Mouse (Mus musculus): Measurements from ENCODE around the gene Exoc8. TPM values are rescaled to one million over a fixed set of nuclear protein-coding genes. Genes with fewer than 3 reads are reported as not detected.

Gene Exoc8
- total RNA-seq, 1 experiment, result 16.8 TPM

DNA sequence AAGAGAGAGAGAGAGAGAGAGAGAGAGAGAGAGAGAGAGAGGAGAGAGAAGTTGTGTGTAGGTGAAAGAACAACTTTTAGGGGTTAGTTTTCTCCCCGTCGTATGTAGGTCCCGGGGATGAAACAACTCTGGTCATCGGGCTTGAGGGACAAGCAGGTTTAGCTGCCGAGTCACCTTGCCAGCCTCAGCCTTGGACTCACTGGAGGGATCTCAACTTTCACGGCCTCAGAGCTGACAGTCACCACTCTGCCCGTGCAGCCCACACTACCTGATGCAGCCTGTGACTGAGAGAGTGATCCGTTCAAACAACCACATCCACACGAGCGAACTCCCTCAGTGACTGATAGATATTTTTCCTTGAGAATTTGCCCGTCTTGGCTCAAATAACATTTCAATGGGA lies 31.5 kb upstream of the Exoc8 start:
- Histone ChIP-seq H3K27ac (ENCODE audit: insufficient read depth, low read depth, low read length, poor library complexity, severe bottlenecking) (no peak overlapping the region), H3K9ac (ENCODE audit: insufficient read depth, low read depth, low read length, poor library complexity, severe bottlenecking) (no peak overlapping the region), H3K36me3 (ENCODE audit: control insufficient read depth, insufficient read depth, low read length, poor library complexity, severe bottlenecking) (peaks cover 4% of the 10 kb centered on the region; the same call in 1 of the 2 replicates), H3K4me3 (ENCODE audit: insufficient read depth in 1 of 2, low read depth in 1 of 2, low read length in 2 of 2, poor library complexity in 1 of 2, severe bottlenecking in 1 of 2) (no peak overlapping the region), H3K9me3 (ENCODE audit: control insufficient read depth, insufficient read depth, low read depth, low read length) (no peaks in the 10 kb centered on the region), H3K4me1 (ENCODE audit: control insufficient read depth in 2 of 2, insufficient read depth in 2 of 2, low read length in 2 of 2, poor library complexity in 1 of 2) (no peaks in the 10 kb centered on the region)
- DNase-seq (ENCODE audit: low read depth, low spot score), result no peak
- TF ChIP-seq MAFK (IDR thresholded peaks at IDR 0.05; ENCODE audit: insufficient read depth, low read depth, low read length), result no peak
- TF ChIP-seq HCFC1 (IDR thresholded peaks at IDR 0.05; ENCODE audit: borderline replicate concordance, insufficient read depth, low read length), result no peak
- TF ChIP-seq ZC3H11A (IDR thresholded peaks at IDR 0.05; ENCODE audit: borderline replicate concordance, low read depth, low read length), result no peak
- TF ChIP-seq CHD2 (IDR thresholded peaks at IDR 0.05; ENCODE audit: low read depth, low read length), result no peak
- TF ChIP-seq ZNF384 (IDR thresholded peaks at IDR 0.05; ENCODE audit: low read depth, low read length), result no peak
- in situ Hi-C loops (cut with MboI; ENCODE audit: low sequenced_read_pairs in 2 of 2, unreplicated experiment in 2 of 2), result no loop called here

DNA sequence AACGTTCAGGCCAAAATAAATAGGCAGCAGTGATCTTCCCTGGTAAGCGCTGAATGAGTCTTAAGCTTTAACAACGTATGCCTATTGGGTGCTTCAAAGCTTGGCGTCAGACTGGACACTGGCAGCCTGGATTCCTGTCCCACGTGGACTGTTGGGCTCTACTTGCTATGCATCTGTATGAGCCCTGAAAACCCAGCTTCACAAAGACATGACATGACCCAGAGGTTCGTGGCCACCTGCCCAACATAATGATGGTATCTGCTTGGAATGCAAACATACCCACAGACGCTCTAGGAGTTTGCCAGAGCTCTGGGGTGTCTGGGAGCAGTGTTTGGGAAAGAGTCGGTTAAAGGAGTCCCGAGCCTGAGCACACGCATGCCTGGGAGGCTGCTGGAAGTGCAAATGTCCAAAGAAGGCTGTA lies 28.9 kb upstream of the Exoc8 start:
- no peak for DNase-seq (ENCODE audit: low read depth, low spot score)
- no peak overlapping the region for H3K27ac ChIP-seq (ENCODE audit: insufficient read depth, low read depth, low read length, poor library complexity, severe bottlenecking)
- H3K36me3 ChIP-seq (ENCODE audit: control insufficient read depth, insufficient read depth, low read length, poor library complexity, severe bottlenecking), result peaks cover 4% of the 10 kb centered on the region; the same call in 1 of the 2 replicates
- H3K4me3 ChIP-seq (ENCODE audit: insufficient read depth in 1 of 2, low read depth in 1 of 2, low read length in 2 of 2, poor library complexity in 1 of 2, severe bottlenecking in 1 of 2), result no peak overlapping the region
- TF ChIP-seq ZNF384 (IDR thresholded peaks at IDR 0.05; ENCODE audit: low read depth, low read length), result no peak
- no peak for TF ChIP-seq ZC3H11A (IDR thresholded peaks at IDR 0.05; ENCODE audit: borderline replicate concordance, low read depth, low read length)
- TF ChIP-seq MAFK (IDR thresholded peaks at IDR 0.05; ENCODE audit: insufficient read depth, low read depth, low read length), result no peak
- TF ChIP-seq CHD2 (IDR thresholded peaks at IDR 0.05; ENCODE audit: low read depth, low read length), result no peak
- TF ChIP-seq HCFC1 (IDR thresholded peaks at IDR 0.05; ENCODE audit: borderline replicate concordance, insufficient read depth, low read length), result no peak
- no peak overlapping the region for H3K9ac ChIP-seq (ENCODE audit: insufficient read depth, low read depth, low read length, poor library complexity, severe bottlenecking)
- H3K9me3 ChIP-seq (ENCODE audit: control insufficient read depth, insufficient read depth, low read depth, low read length), result no peaks in the 10 kb centered on the region
- in situ Hi-C loops (cut with MboI; ENCODE audit: low sequenced_read_pairs in 2 of 2, unreplicated experiment in 2 of 2), result no loop called here
- H3K4me1 ChIP-seq (ENCODE audit: control insufficient read depth in 2 of 2, insufficient read depth in 2 of 2, low read length in 2 of 2, poor library complexity in 1 of 2), result no peaks in the 10 kb centered on the region

DNA sequence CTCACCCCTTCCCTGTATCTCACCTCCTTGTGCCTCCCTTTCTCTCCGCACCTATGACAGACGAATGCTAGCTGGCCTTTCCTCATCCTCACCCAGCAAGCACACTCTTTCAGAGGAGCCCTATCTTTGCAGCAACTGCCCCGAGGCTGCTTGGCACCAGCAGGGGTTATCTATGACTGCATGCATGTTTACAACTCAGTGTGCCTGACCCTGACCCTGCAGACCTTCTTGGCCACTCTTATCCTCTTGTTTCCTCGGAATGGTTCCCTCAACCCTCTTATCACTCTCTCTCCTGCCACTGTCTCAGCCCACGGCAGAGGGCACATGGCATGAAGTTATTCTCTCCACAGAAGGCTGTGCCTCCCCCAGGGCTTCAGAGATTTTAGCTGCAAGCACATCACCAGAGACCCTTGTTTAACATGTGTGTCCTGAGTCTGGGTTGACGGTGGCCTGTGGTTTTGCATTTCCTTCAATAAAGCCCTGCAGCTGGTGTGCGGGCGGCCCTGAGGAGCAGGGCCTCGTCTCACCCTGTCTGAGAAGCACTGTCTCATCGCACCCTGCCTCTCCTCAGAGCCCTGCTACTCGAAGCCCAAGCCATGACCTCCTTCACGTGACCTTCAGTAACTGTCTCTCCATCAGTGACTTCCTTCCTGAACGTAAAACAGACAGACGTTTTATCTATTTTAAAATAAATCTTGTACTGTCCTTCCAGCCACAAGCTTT lies 28.2 kb upstream of the Exoc8 start:
- Histone ChIP-seq H3K36me3 (ENCODE audit: control insufficient read depth, insufficient read depth, low read length, poor library complexity, severe bottlenecking) (peaks cover 4% of the 10 kb centered on the region; the same call in 1 of the 2 replicates), H3K9me3 (ENCODE audit: control insufficient read depth, insufficient read depth, low read depth, low read length) (no peaks in the 10 kb centered on the region), H3K4me3 (ENCODE audit: insufficient read depth in 1 of 2, low read depth in 1 of 2, low read length in 2 of 2, poor library complexity in 1 of 2, severe bottlenecking in 1 of 2) (no peak overlapping the region), H3K4me1 (ENCODE audit: control insufficient read depth in 2 of 2, insufficient read depth in 2 of 2, low read length in 2 of 2, poor library complexity in 1 of 2) (no peaks in the 10 kb centered on the region), H3K27ac (ENCODE audit: insufficient read depth, low read depth, low read length, poor library complexity, severe bottlenecking) (no peak overlapping the region), H3K9ac (ENCODE audit: insufficient read depth, low read depth, low read length, poor library complexity, severe bottlenecking) (no peak overlapping the region)
- TF ChIP-seq CHD2 (IDR thresholded peaks at IDR 0.05; ENCODE audit: low read depth, low read length) (no peak), HCFC1 (IDR thresholded peaks at IDR 0.05; ENCODE audit: borderline replicate concordance, insufficient read depth, low read length) (no peak), MAFK (IDR thresholded peaks at IDR 0.05; ENCODE audit: insufficient read depth, low read depth, low read length) (no peak)
- DNase-seq (ENCODE audit: low read depth, low spot score), result no peak
- in situ Hi-C loops (cut with MboI; ENCODE audit: low sequenced_read_pairs in 2 of 2, unreplicated experiment in 2 of 2), result no loop called here

DNA sequence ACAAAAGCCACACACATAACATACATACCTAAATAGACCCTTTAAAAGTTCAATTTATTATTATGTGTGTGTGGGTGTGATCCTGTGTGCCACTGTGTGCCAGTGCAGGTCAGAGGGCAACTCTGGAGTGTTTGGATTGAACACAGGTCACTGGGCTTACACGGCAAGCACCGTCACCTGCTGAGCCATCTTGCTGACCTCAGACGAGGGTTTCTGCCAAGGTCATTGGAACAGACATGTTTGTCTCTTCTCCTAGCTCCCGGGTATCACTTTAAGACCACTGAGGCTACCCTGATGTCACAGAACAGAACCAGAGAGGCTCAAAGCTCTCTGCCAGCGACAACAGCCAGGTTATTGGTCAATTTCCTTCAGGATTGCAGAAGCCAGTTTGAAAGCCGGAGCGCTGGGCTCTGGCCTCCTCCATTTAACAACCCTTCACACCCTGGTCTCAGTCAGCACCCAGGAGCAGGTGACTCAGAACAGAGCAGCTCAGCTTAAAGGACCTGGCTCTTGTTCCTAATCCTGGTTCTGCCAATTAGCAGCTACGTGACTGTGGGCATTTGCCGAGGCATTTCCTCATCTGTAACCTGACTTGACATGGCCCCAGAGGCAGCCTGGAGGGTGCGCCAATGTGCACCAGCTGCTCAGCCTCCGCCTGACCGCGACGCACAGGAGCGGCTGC lies 26.6 kb upstream of the Exoc8 start:
- no peak for DNase-seq (ENCODE audit: low read depth, low spot score)
- TF ChIP-seq HCFC1 (IDR thresholded peaks at IDR 0.05; ENCODE audit: borderline replicate concordance, insufficient read depth, low read length), result no peak
- no peak for TF ChIP-seq MAFK (IDR thresholded peaks at IDR 0.05; ENCODE audit: insufficient read depth, low read depth, low read length)
- TF ChIP-seq ZC3H11A (IDR thresholded peaks at IDR 0.05; ENCODE audit: borderline replicate concordance, low read depth, low read length), result no peak
- TF ChIP-seq CHD2 (IDR thresholded peaks at IDR 0.05; ENCODE audit: low read depth, low read length), result no peak
- no peak for TF ChIP-seq ZNF384 (IDR thresholded peaks at IDR 0.05; ENCODE audit: low read depth, low read length)
- Histone ChIP-seq H3K27ac (ENCODE audit: insufficient read depth, low read depth, low read length, poor library complexity, severe bottlenecking) (no peak overlapping the region), H3K9me3 (ENCODE audit: control insufficient read depth, insufficient read depth, low read depth, low read length) (no peaks in the 10 kb centered on the region), H3K4me1 (ENCODE audit: control insufficient read depth in 2 of 2, insufficient read depth in 2 of 2, low read length in 2 of 2, poor library complexity in 1 of 2) (no peaks in the 10 kb centered on the region), H3K9ac (ENCODE audit: insufficient read depth, low read depth, low read length, poor library complexity, severe bottlenecking) (no peak overlapping the region), H3K4me3 (ENCODE audit: insufficient read depth in 1 of 2, low read depth in 1 of 2, low read length in 2 of 2, poor library complexity in 1 of 2, severe bottlenecking in 1 of 2) (no peak overlapping the region), H3K36me3 (ENCODE audit: control insufficient read depth, insufficient read depth, low read length, poor library complexity, severe bottlenecking) (peaks cover 4% of the 10 kb centered on the region; the same call in 1 of the 2 replicates)
- in situ Hi-C loops (cut with MboI; ENCODE audit: low sequenced_read_pairs in 2 of 2, unreplicated experiment in 2 of 2), result no loop called here
